Mouse (Mus musculus) embryonic facial prominence, embryonic 11.5 days (tissue): ENCODE results near the gene Slc15a1. TPM values are rescaled to one million over a fixed set of nuclear protein-coding genes. Genes with fewer than 3 reads are reported as not detected.

ENCODE experiments used
- ATAC-seq: fragments of 200-750 bp; cut with Nextera tagmentation; replicated peaks from 2 replicates; pipeline ENCODE4 v1.8.0; 2017; ENCODE audit warnings: low read depth; ENCODE audit not compliant: insufficient number of reproducible peaks, low FRiP score, low TSS enrichment
- DNase-seq: peaks from one replicate; pipeline ENCODE4 v3.0.0-alpha.2; 2015; ENCODE audit warnings: low spot score
- H3K27ac ChIP-seq: fragments of 300-500 bp; sonication (generic); replicated peaks from 2 replicates; pipeline ENCODE4 v1.5.1; 2014; ENCODE audit warnings: mild to moderate bottlenecking, low read depth, low read length, control low read depth
- H3K27me3 ChIP-seq: fragments of 300-500 bp; sonication (generic); 2 replicates; pipeline ENCODE4 v1.6.1; 2014; ENCODE audit warnings: mild to moderate bottlenecking, low read length, moderate library complexity, mixed read lengths; ENCODE audit not compliant: control insufficient read depth, insufficient read depth
- H3K36me3 ChIP-seq: fragments of 300-500 bp; sonication (generic); replicated peaks from 2 replicates; pipeline ENCODE4 v1.6.1; 2014; ENCODE audit warnings: low read depth, mild to moderate bottlenecking, low read length, moderate library complexity, mixed read lengths; ENCODE audit not compliant: control insufficient read depth, insufficient read depth
- H3K4me1 ChIP-seq: fragments of 300-500 bp; sonication (generic); 2 replicates; pipeline ENCODE4 v1.6.1; 2014; ENCODE audit warnings: low read length, mixed read lengths; ENCODE audit not compliant: control insufficient read depth, insufficient read depth
- H3K4me2 ChIP-seq: fragments of 300-500 bp; sonication (generic); 2 replicates; pipeline ENCODE4 v1.6.1; 2014; ENCODE audit warnings: low read depth, mild to moderate bottlenecking, control low read depth, low read length, moderate library complexity
- H3K4me3 ChIP-seq: fragments of 300-500 bp; sonication (generic); 2 replicates; pipeline ENCODE4 v1.5.1; 2014; ENCODE audit warnings: low read depth, low read length, control low read depth
- H3K9ac ChIP-seq: fragments of 300-500 bp; sonication (generic); replicated peaks from 2 replicates; pipeline ENCODE4 v1.6.1; 2014; ENCODE audit warnings: mild to moderate bottlenecking, control low read depth, low read length
- H3K9me3 ChIP-seq: fragments of 300-500 bp; sonication (generic); replicated peaks from 2 replicates; pipeline ENCODE4 v1.6.1; 2016; ENCODE audit warnings: mild to moderate bottlenecking, low read length, inconsistent platforms, mixed read lengths; ENCODE audit not compliant: control insufficient read depth
- WGBS: fragments of 180-500 bp; shearing (Covaris S2); extraction: QIAGEN DNeasy Blood & Tissue Kit; methylation state at CpG from one replicate; pipeline ENCODE4 v1.1.7; 2014; 5-methylcytosine and 5-hydroxymethylcytosine counted together
- polyA plus RNA-seq: library from polyadenylated mRNA; unstranded; fragments of >200 nt; fragmentation: Nextera tagmentation; extraction: Ambion mirVana; gene quantifications from 2 replicates; pipeline ENCODE4 v1.2.1, GENCODE M21; 2014

Slc15a1 gene
- polyA plus RNA-seq, 1 experiment from 2014 or later = not detected

DNA sequence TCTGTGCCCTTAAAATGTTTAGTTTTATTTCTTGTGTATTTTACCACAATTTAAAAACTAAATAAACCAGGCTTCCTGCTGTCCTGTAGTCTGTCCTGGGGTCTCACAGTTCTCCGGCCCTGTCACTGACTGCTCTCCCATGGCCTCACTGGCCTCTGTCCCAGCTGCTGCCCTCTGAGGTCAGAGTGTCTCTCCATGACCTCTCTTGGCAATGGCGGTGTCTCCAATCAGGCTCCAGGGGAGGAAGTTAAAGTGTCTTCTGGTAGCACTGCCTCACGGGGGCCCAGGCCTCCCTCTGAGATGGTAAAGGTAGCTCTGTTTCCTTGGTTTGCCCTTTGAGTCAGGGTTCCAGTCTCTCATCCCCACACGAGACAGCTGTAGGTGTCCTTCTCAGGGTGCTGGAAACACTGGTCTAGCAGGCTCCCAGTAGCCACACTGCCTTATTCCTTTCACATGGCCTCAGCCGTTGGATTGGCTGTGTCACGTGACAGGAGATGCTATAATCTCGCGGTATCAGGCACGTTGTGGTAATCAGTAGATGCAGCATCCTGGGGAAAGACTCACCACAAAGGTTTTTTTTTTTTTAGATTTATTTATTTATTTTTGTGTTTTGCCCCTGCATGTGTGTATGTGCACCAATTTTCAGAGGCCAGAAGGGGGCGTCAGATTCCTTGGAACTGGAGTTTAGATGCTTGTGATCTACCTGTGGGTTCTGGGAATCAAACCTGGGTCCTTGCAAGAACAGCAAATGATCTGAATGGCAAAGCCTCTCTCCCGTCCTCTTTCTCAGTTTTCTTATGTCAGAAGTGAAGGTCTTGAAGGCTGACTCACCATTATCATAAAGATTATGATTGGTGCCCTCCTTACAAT lies 48.4 kb downstream of the Slc15a1 start:
- Histone ChIP-seq H3K27me3 (no peaks in the 10 kb centered on the region), H3K9me3 (no peaks in the 10 kb centered on the region), H3K4me1 (no peaks in the 10 kb centered on the region), H3K9ac (no peak overlapping the region), H3K36me3 (no peaks in the 10 kb centered on the region), H3K4me2 (no peak overlapping the region), H3K4me3 (no peak overlapping the region), H3K27ac (no peak overlapping the region)
- 74% methylated on average over 11 of the region's 11 CpGs for WGBS
- DNase-seq = no peak
- ATAC-seq = no peak

DNA sequence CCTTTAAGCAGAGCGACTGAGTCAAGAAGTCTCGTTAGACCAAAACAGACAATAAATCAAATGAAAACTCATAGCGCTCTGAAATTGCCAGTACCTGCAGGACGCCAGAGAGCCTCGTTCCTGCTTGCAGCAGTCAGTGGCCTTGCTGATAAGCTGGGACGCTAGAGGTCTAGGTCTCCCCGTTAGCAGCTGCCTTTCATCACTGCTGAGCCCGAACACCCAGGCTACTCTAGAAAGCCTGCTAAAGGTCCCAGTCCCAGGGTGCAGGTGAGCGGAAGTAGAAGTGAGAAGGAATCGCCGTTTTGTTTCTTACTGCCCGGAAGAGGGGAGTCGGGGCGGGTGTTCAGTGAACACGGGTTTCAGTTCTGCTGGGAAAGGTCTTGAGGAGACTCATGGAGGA lies 49.1 kb downstream of the Slc15a1 start:
- Histone ChIP-seq H3K27me3 (no peaks in the 10 kb centered on the region), H3K4me1 (no peaks in the 10 kb centered on the region), H3K9me3 (no peaks in the 10 kb centered on the region), H3K4me3 (no peak overlapping the region), H3K9ac (no peak overlapping the region), H3K36me3 (no peaks in the 10 kb centered on the region), H3K4me2 (no peak overlapping the region), H3K27ac (no peak overlapping the region)
- WGBS = 83% methylated on average over 15 of the region's 15 CpGs
- ATAC-seq (no peak), DNase-seq (no peak)

DNA sequence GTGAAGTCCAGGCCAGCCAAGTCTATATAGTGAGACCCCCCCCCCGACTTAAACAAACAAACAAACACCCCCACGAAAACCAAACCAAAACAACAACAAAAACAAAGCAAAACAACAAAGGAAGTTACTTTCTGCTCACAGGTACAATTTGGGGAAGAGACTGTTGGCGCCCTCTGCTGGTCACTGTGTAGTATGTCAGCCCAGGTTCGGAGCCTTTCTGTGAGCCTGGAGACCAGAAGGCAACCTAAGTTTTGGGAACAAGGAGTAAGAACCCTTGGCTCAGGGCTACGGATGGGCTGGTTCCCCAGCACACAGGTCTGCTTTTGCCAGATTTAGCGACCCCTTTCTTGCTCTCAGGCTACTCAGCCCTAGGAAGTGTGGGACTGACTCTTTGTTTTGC lies 49.5 kb downstream of the Slc15a1 start:
- no peak for ATAC-seq
- Histone ChIP-seq H3K27me3 (no peaks in the 10 kb centered on the region), H3K36me3 (no peaks in the 10 kb centered on the region), H3K27ac (no peak overlapping the region), H3K9ac (no peak overlapping the region), H3K9me3 (no peaks in the 10 kb centered on the region), H3K4me1 (no peaks in the 10 kb centered on the region), H3K4me2 (no peak overlapping the region), H3K4me3 (no peak overlapping the region)
- DNase-seq = peak; percentile 71
- WGBS = 13% methylated on average over 6 of the region's 6 CpGs

GRCm38 (mm10) chr14:121453130-121453529 lies 51.9 kb downstream of the Slc15a1 start:
- 50% methylated on average over 3 of the region's 3 CpGs for WGBS
- Histone ChIP-seq H3K27ac (no peak overlapping the region), H3K36me3 (no peaks in the 10 kb centered on the region), H3K4me2 (no peak overlapping the region), H3K9ac (no peak overlapping the region), H3K27me3 (no peaks in the 10 kb centered on the region), H3K9me3 (no peaks in the 10 kb centered on the region), H3K4me3 (no peak overlapping the region), H3K4me1 (no peaks in the 10 kb centered on the region)
- ATAC-seq (no peak), DNase-seq (no peak)

GRCm38 (mm10) chr14:121452227-121452626 lies 52.8 kb downstream of the Slc15a1 start:
- 84% methylated on average over 6 of the region's 6 CpGs for WGBS
- no peaks in the 10 kb centered on the region for H3K27me3 ChIP-seq
- no peak for DNase-seq
- no peak overlapping the region for H3K27ac ChIP-seq
- no peak overlapping the region for H3K9ac ChIP-seq
- no peak overlapping the region for H3K4me3 ChIP-seq
- peaks cover 1% of the 10 kb centered on the region; the same call in 1 of the 2 replicates for H3K4me1 ChIP-seq
- H3K4me2 ChIP-seq = no peak overlapping the region
- no peak for ATAC-seq
- H3K9me3 ChIP-seq = no peaks in the 10 kb centered on the region
- no peaks in the 10 kb centered on the region for H3K36me3 ChIP-seq

DNA sequence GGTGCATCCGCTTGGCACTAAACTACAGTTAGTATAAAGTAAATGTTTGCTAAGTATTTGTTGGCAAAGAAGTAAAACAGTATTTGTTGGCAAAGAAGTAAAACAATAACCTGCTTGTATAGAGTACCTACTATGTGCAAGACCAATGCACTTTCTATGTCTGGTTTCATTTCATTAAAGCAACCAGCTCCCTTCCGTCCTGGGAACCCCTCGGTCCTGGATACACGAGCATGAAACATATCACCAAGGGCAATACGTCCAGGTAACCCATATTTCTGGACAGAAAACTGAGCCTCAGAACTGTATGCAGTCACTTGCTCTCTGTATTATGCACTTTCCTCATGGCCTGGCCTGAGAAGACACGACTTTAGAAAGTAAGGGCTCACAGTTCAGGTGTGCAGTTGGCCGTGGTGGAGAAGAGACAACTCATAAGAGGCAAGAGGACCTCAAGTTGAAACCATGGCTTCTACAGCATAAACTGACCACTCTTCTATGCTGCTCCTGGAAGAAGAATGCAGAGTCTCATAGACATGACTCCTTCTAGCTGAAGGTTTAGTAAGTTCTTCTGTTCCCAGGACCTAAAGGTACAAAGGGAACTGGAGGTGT lies 53.5 kb downstream of the Slc15a1 start:
- no peak overlapping the region for H3K9ac ChIP-seq
- ATAC-seq = no peak
- H3K4me3 ChIP-seq = no peak overlapping the region
- peaks cover 2% of the 10 kb centered on the region; the same call in 1 of the 2 replicates for H3K4me1 ChIP-seq
- no peaks in the 10 kb centered on the region for H3K36me3 ChIP-seq
- H3K9me3 ChIP-seq = no peaks in the 10 kb centered on the region
- H3K27ac ChIP-seq = no peak overlapping the region
- H3K4me2 ChIP-seq = no peak overlapping the region
- no peaks in the 10 kb centered on the region for H3K27me3 ChIP-seq
- DNase-seq = no peak
- WGBS = 69% methylated on average over 7 of the region's 7 CpGs

GRCm38 (mm10) chr14:121450504-121451423 lies 54.3 kb downstream of the Slc15a1 start:
- Histone ChIP-seq H3K27me3 (no peaks in the 10 kb centered on the region), H3K36me3 (no peaks in the 10 kb centered on the region), H3K9me3 (no peaks in the 10 kb centered on the region), H3K4me3 (no peak overlapping the region), H3K4me1 (peaks cover 2% of the 10 kb centered on the region; the same call in 1 of the 2 replicates), H3K27ac (no peak overlapping the region), H3K4me2 (peak overlapping the region; percentile 43), H3K9ac (no peak overlapping the region; the same call in 1 of the 2 replicates)
- ATAC-seq (0 out of 2 replicates have a peak, but pooled peaks have one; percentile 22), DNase-seq (peak; percentile 80)
- 18% methylated on average over 18 of the region's 18 CpGs for WGBS
